Comparison of ENCODE assay signal across 10 mouse cellular contexts in the genomic region with DNA sequence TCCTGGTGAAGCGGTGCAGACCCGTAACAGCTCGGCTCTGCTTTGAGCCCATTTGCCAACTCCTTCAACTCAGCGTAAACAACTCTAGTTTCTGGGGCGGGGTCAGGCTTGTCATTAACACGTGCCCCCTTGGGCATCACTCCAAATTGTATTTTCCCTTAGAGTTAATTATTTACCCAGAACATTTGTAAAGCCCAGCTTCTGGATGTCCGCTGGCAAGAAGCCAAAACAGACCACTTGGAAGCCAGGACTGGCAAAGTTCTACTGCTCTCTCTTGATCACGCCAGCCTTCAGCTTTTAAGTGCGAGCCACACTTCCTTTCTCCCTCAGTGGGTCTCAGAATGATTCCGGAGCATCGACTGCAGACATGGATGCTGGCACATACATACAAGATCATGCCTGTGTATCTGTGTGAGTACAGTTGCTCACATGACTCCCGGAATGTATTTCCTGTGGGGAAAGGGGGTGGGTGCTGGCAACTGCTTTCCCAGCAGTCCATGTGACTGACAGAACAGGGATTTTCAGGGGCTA. TPM values are rescaled to one million over a fixed set of nuclear protein-coding genes. Genes with fewer than 3 reads are reported as not detected.
DNase-seq lines count a peak whose midpoint lies in the region; ATAC-seq lines count a peak whose summit lies in the region.
"Had no signal": no experiment of that assay in that cellular context is flagged by ENCODE, and none has a peak within 500 bp of the region (broad histone marks: within the 10 kb centered on the region; RNA-seq: fewer than 3 reads in every experiment).

No protein-coding gene starts in this region.

- no peak for DNase-seq in midbrain, embryonic 10.5 days (ENCODE audit: low spot score)
- DNase-seq in gastrocnemius, postnatal 14 days = no peak
- DNase-seq in urinary bladder, postnatal 36 days (ENCODE audit: low spot score in 2 of 2) = no peak
- no peak for DNase-seq in urinary bladder, postnatal 4 days (ENCODE audit: low spot score in 2 of 2)

- no peak overlapping the region for H3K9ac ChIP-seq in midbrain, embryonic 13.5 days (replicated peaks)
- H3K9ac ChIP-seq in intestine, embryonic 15.5 days = no peak overlapping the region
- H3K9ac ChIP-seq in limb, embryonic 13.5 days = no peak overlapping the region
- H3K9ac ChIP-seq in neural tube, embryonic 15.5 days (replicated peaks) = no peak overlapping the region
- H3K9ac ChIP-seq: embryonic facial prominence, embryonic 12.5 days had no signal

- H3K4me3 ChIP-seq in midbrain, embryonic 13.5 days (replicated peaks) = no peak overlapping the region
- no peak overlapping the region for H3K4me3 ChIP-seq in midbrain, embryonic 10.5 days
- no peak overlapping the region for H3K4me3 ChIP-seq in intestine, embryonic 15.5 days (replicated peaks)
- no peak overlapping the region for H3K4me3 ChIP-seq in limb, embryonic 13.5 days
- no peak overlapping the region for H3K4me3 ChIP-seq in neural tube, embryonic 15.5 days (replicated peaks)
- H3K4me3 ChIP-seq: embryonic facial prominence, embryonic 12.5 days had no signal

- WGBS in midbrain, embryonic 13.5 days = 81% methylated on average over 12 of the region's 12 CpGs
- whole genome bisulfite sequencing in midbrain, embryonic 10.5 days = 87% methylated on average over 12 of the region's 12 CpGs
- WGBS in intestine, embryonic 15.5 days = 35% methylated on average over 12 of the region's 12 CpGs
- WGBS in limb, embryonic 13.5 days = 38% methylated on average over 12 of the region's 12 CpGs
- 48% methylated on average over 12 of the region's 12 CpGs for WGBS in neural tube, embryonic 15.5 days

- peaks cover 6% of the 10 kb centered on the region; the same call in 1 of the 2 replicates for H3K9me3 ChIP-seq in midbrain, embryonic 13.5 days
- H3K9me3 ChIP-seq in midbrain, embryonic 10.5 days (replicated peaks) = no peaks in the 10 kb centered on the region; the same call in 1 of the 2 replicates
- no peaks in the 10 kb centered on the region for H3K9me3 ChIP-seq in intestine, embryonic 15.5 days
- H3K9me3 ChIP-seq in limb, embryonic 13.5 days = no peaks in the 10 kb centered on the region
- H3K9me3 ChIP-seq in neural tube, embryonic 15.5 days (replicated peaks) = no peaks in the 10 kb centered on the region; the same call in 1 of the 2 replicates
- H3K9me3 ChIP-seq: embryonic facial prominence, embryonic 12.5 days had no signal

- intact Hi-C loops in gastrocnemius, postnatal 14 days (cut with DNase I; ENCODE audit: low total_unique reads) = no loop called here

- H3K36me3 ChIP-seq in midbrain, embryonic 13.5 days = no peaks in the 10 kb centered on the region
- H3K36me3 ChIP-seq in midbrain, embryonic 10.5 days = no peaks in the 10 kb centered on the region
- no peaks in the 10 kb centered on the region for H3K36me3 ChIP-seq in intestine, embryonic 15.5 days
- no peaks in the 10 kb centered on the region for H3K36me3 ChIP-seq in limb, embryonic 13.5 days
- no peaks in the 10 kb centered on the region for H3K36me3 ChIP-seq in neural tube, embryonic 15.5 days
- H3K36me3 ChIP-seq: embryonic facial prominence, embryonic 12.5 days had no signal

- H3K4me1 ChIP-seq in midbrain, embryonic 13.5 days (replicated peaks) = no peaks in the 10 kb centered on the region
- 0 out of 2 replicates have a peak, but pooled peaks cover 6% of the 10 kb centered on the region for H3K4me1 ChIP-seq in midbrain, embryonic 10.5 days
- peaks cover 8% of the 10 kb centered on the region; the same call in 1 of the 2 replicates for H3K4me1 ChIP-seq in intestine, embryonic 15.5 days (replicated peaks)
- H3K4me1 ChIP-seq in limb, embryonic 13.5 days = peaks cover 11% of the 10 kb centered on the region
- H3K4me1 ChIP-seq in neural tube, embryonic 15.5 days = peaks cover 3% of the 10 kb centered on the region
- H3K4me1 ChIP-seq: embryonic facial prominence, embryonic 12.5 days had no signal

- H3K27ac ChIP-seq in midbrain, embryonic 13.5 days = no peak overlapping the region
- no peak overlapping the region for H3K27ac ChIP-seq in midbrain, embryonic 10.5 days (replicated peaks)
- peak overlapping the region; percentile 22; the same call in 1 of the 2 replicates for H3K27ac ChIP-seq in intestine, embryonic 15.5 days
- H3K27ac ChIP-seq in limb, embryonic 13.5 days = no peak overlapping the region
- H3K27ac ChIP-seq in neural tube, embryonic 15.5 days (replicated peaks) = no peak overlapping the region; the same call in 1 of the 2 replicates
- H3K27ac ChIP-seq: embryonic facial prominence, embryonic 12.5 days had no signal

- H3K4me2 ChIP-seq in midbrain, embryonic 13.5 days (replicated peaks) = no peak overlapping the region
- peak overlapping the region; percentile 3 for H3K4me2 ChIP-seq in intestine, embryonic 15.5 days (replicated peaks)
- H3K4me2 ChIP-seq in limb, embryonic 13.5 days (replicated peaks) = 0 out of 2 replicates have a peak overlapping the region, but pooled peaks have one; percentile 19
- no peak overlapping the region for H3K4me2 ChIP-seq in neural tube, embryonic 15.5 days
- H3K4me2 ChIP-seq: embryonic facial prominence, embryonic 12.5 days had no signal

- H3K27me3 ChIP-seq in midbrain, embryonic 13.5 days = no peaks in the 10 kb centered on the region
- no peaks in the 10 kb centered on the region for H3K27me3 ChIP-seq in midbrain, embryonic 10.5 days (ENCODE audit: low read depth, poor library complexity, severe bottlenecking)
- no peaks in the 10 kb centered on the region for H3K27me3 ChIP-seq in intestine, embryonic 15.5 days (replicated peaks)
- H3K27me3 ChIP-seq in limb, embryonic 13.5 days = no peaks in the 10 kb centered on the region
- H3K27me3 ChIP-seq in neural tube, embryonic 15.5 days (replicated peaks) = peaks cover 11% of the 10 kb centered on the region; the same call in 1 of the 2 replicates
- H3K27me3 ChIP-seq: embryonic facial prominence, embryonic 12.5 days had no signal

- 0 out of 2 replicates have a peak, but pooled peaks have one; percentile 24 for ATAC-seq in midbrain, embryonic 13.5 days
- ATAC-seq in intestine, embryonic 15.5 days = peak; percentile 86
- ATAC-seq in limb, embryonic 13.5 days (ENCODE audit: low FRiP score, low read depth) = peak; percentile 48; the same call in 1 of the 2 replicates
- ATAC-seq in neural tube, embryonic 15.5 days (ENCODE audit: low FRiP score) = peak; percentile 35; the same call in 1 of the 2 replicates

RNA-seq across cellular contexts. Expression of gene Trim42, which starts 24.9 kb away (rescaled TPM):
- polyA plus RNA-seq in midbrain, embryonic 13.5 days (2015; fragmentation: Nextera tagmentation; extraction: Ambion mirVana) = not detected in 2 replicates
- not detected in 2 replicates for polyA plus RNA-seq in midbrain, embryonic 10.5 days (2016; fragmentation: Nextera tagmentation; extraction: Ambion mirVana)
- not detected in 2 replicates for polyA plus RNA-seq in intestine, embryonic 15.5 days (2015; fragmentation: Nextera tagmentation; extraction: Ambion mirVana)
- polyA plus RNA-seq in limb, embryonic 13.5 days (2015; fragmentation: Nextera tagmentation; extraction: Ambion mirVana) = not detected in 2 replicates
- polyA plus RNA-seq in neural tube, embryonic 15.5 days (2015; fragmentation: Nextera tagmentation; extraction: Ambion mirVana) = not detected in 2 replicates
- total RNA-seq in gastrocnemius, postnatal 14 days (2021) = not detected
- total RNA-seq: layer of hippocampus, adult 18-20 months had no signal
- polyA plus RNA-seq: embryonic facial prominence, embryonic 12.5 days had no signal

Comparison
In these comparisons a context has a peak if more than half of its experiments do, and no peak if none do; other contexts are left out.
1. ATAC-seq: peak in every context shown above with its lines; median percentile 86 in intestine, embryonic 15.5 days; 48 in limb, embryonic 13.5 days; 35 in neural tube, embryonic 15.5 days; 24 in midbrain, embryonic 13.5 days.
2. H3K4me2 ChIP-seq: peak in intestine, embryonic 15.5 days (single experiment) and limb, embryonic 13.5 days (single experiment); none in midbrain, embryonic 13.5 days (single experiment) and neural tube, embryonic 15.5 days (single experiment).